Mouse (Mus musculus) intestine, embryonic 14.5 days (tissue): ENCODE data around the gene Kmt2c. TPM values are rescaled to one million over a fixed set of nuclear protein-coding genes. Genes with fewer than 3 reads are reported as not detected.

Source experiments
- ATAC-seq: fragments of 200-750 bp; cut with Nextera tagmentation; replicated peaks from 2 replicates; pipeline ENCODE4 v1.8.0; 2017; ENCODE audit warnings: low read depth, moderate number of reproducible peaks, moderate TSS enrichment, moderate library complexity; ENCODE audit not compliant: low FRiP score, low TSS enrichment
- DNase-seq: peaks from one replicate; pipeline ENCODE4 v3.0.0-alpha.2; 2018; ENCODE audit warnings: low spot score
- H3K27ac ChIP-seq: fragments of 300-500 bp; sonication (generic); 2 replicates; pipeline ENCODE4 v1.5.1; 2014; ENCODE audit warnings: low read depth, mild to moderate bottlenecking, control low read depth
- H3K27me3 ChIP-seq: fragments of 300-500 bp; sonication (generic); replicated peaks from 2 replicates; pipeline ENCODE4 v1.6.1; 2014; ENCODE audit warnings: low read length, control low read depth; ENCODE audit not compliant: control insufficient read depth, insufficient read depth
- H3K36me3 ChIP-seq: fragments of 300-500 bp; sonication (generic); 2 replicates; pipeline ENCODE4 v1.6.1; 2014; ENCODE audit warnings: low read length, control low read depth; ENCODE audit not compliant: control insufficient read depth, insufficient read depth
- H3K4me1 ChIP-seq: fragments of 300-500 bp; sonication (generic); replicated peaks from 2 replicates; pipeline ENCODE4 v1.6.1; 2014; ENCODE audit warnings: low read length, control low read depth, mixed read lengths; ENCODE audit not compliant: control insufficient read depth, insufficient read depth
- H3K4me2 ChIP-seq: fragments of 300-500 bp; sonication (generic); 2 replicates; pipeline ENCODE4 v1.6.1; 2014; ENCODE audit warnings: low read length
- H3K4me3 ChIP-seq: fragments of 300-500 bp; sonication (generic); 2 replicates; pipeline ENCODE4 v1.5.1; 2014; ENCODE audit warnings: low read depth, low read length, control low read depth, mixed read lengths
- H3K9ac ChIP-seq: fragments of 300-500 bp; sonication (generic); 2 replicates; pipeline ENCODE4 v1.6.1; 2014; ENCODE audit warnings: mild to moderate bottlenecking, low read length
- H3K9me3 ChIP-seq: fragments of 300-500 bp; sonication (generic); 2 replicates; pipeline ENCODE4 v1.6.1; 2016; ENCODE audit warnings: low read length, control low read depth; ENCODE audit not compliant: control insufficient read depth
- WGBS: fragments of 180-500 bp; shearing (Covaris S2); extraction: QIAGEN DNeasy Blood & Tissue Kit; methylation state at CpG from one replicate; pipeline ENCODE4 v1.1.7; 2014; 5-methylcytosine and 5-hydroxymethylcytosine counted together
- polyA plus RNA-seq: library from polyadenylated mRNA; unstranded; fragments of >200 nt; fragmentation: Nextera tagmentation; extraction: Ambion mirVana; gene quantifications from 2 replicates; pipeline ENCODE4 v1.2.1, GENCODE M21; 2014

Kmt2c gene
- polyA plus RNA-seq, 1 experiment from 2014 or later = 19.7 TPM

DNA sequence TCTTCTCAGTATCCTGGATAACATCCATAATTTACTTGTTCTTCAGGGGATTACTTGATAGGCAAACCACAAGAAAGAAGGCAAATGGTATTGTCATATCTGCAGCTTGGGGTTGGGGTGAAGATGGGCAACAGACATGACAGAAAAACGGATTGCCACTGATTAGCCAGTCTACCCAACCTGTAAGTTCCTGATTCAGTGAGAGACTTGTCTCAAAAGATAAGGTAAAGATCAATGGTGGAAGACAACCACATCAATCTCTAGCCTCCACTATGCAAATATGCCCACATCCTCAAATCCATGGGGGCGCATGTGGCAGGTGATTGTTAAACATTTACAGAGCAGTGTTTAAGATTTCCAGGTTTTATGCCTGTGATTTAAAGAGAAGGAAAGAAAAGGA is 105.9 kb downstream of the Kmt2c start:
- H3K4me3 ChIP-seq = no peak overlapping the region
- H3K9me3 ChIP-seq = no peaks in the 10 kb centered on the region
- H3K36me3 ChIP-seq = 0 out of 2 replicates have a peak, but pooled peaks cover 3% of the 10 kb centered on the region
- DNase-seq (no peak), ATAC-seq (no peak)
- no peaks in the 10 kb centered on the region for H3K4me1 ChIP-seq
- H3K27me3 ChIP-seq = no peaks in the 10 kb centered on the region
- no peak overlapping the region for H3K4me2 ChIP-seq
- no peak overlapping the region for H3K9ac ChIP-seq
- WGBS = 52% methylated on average over 2 of the region's 2 CpGs
- no peak overlapping the region for H3K27ac ChIP-seq

DNA sequence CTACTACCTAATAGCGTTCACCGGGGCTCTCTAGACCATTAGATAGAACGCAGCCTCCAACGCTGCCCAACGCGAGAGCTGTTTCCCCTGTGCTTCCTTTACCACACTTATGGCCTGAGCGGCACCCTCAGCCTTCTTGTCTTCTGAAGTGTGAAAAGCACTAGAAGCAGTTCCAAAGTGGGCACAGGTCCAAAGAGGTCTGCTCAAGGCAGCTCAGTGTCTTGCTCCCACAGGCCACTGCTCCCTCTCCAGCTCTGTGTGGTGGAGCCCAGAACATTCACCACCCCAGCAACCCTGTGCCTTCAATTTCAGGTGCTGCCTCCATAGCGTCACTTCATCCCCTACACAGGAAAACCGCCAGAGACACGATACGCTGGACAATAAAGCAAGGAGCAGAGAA is 115.0 kb downstream of the Kmt2c start:
- no peak overlapping the region for H3K4me2 ChIP-seq
- H3K4me1 ChIP-seq = no peaks in the 10 kb centered on the region
- H3K9ac ChIP-seq = no peak overlapping the region
- DNase-seq (no peak), ATAC-seq (no peak)
- H3K36me3 ChIP-seq = 0 out of 2 replicates have a peak, but pooled peaks cover 14% of the 10 kb centered on the region
- H3K27ac ChIP-seq = no peak overlapping the region
- H3K9me3 ChIP-seq = no peaks in the 10 kb centered on the region
- no peak overlapping the region for H3K4me3 ChIP-seq
- H3K27me3 ChIP-seq = no peaks in the 10 kb centered on the region
- WGBS = 89% methylated on average over 11 of the region's 11 CpGs

DNA sequence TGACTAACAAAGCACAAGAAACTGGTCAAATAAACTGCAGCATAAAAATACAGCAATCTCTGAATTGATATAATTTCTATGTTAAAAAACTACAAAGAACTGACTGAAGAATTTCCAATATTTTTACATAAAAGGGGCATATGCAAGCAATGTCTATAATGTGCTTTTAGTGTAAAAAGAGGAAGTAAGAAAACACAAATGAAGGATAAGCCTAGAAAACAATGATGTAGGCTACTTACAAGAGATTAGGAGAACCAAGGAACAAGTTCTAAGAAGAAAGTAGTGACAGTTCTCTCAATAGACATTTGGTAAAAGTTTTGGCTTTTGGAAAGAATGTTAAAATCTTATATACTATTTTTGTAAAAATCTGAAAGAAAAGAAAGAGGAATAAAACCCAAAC is 119.4 kb downstream of the Kmt2c start:
- Histone ChIP-seq H3K4me2 (no peak overlapping the region), H3K27ac (no peak overlapping the region), H3K4me3 (no peak overlapping the region), H3K9me3 (no peaks in the 10 kb centered on the region), H3K9ac (no peak overlapping the region), H3K36me3 (no peaks in the 10 kb centered on the region), H3K4me1 (no peaks in the 10 kb centered on the region), H3K27me3 (no peaks in the 10 kb centered on the region)
- no peak for ATAC-seq
- no peak for DNase-seq

DNA sequence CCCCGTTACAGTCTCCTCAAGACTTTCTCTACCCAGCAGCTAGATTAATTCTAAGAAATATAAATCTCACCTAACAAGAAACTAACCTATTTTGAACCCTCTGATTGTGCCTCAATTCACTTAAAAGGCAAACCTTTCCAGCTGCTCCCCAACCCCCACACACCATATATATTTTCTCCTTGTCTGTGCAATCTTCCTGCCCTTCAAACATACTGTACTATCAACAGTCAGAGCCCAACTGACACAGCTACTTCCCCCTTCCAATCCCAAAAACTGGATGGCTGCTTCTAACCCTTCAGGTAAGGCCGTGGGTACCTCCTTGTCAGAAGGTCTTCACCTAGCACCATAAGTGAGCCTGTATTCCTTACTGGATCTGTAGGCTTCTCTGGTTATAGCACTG is 130.2 kb downstream of the Kmt2c start:
- Histone ChIP-seq H3K9ac (no peak overlapping the region), H3K4me1 (no peaks in the 10 kb centered on the region), H3K36me3 (peaks cover 8% of the 10 kb centered on the region), H3K4me2 (no peak overlapping the region), H3K9me3 (no peaks in the 10 kb centered on the region), H3K27me3 (no peaks in the 10 kb centered on the region), H3K27ac (no peak overlapping the region), H3K4me3 (no peak overlapping the region)
- ATAC-seq = no peak
- 96% methylated on average over 2 of the region's 2 CpGs for WGBS
- DNase-seq = no peak

DNA sequence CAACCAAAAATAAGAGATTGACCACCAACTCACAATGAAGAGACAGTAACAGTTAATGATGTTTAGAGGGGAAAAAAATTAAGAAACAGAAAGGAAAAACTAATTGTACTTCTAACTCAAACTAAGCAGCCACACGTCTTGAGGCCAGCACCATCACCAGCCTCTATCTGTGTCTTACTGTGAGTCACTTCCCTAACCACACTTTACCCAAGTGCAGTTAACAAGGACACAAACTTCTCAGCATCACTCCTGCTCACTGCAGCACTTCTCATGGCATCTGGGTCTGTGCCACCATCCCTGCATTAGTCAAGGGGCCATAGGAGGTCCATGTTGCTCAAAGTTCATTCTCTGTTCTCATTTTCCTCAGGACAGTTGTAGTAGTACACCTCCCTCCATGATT is 131.5 kb downstream of the Kmt2c start:
- DNase-seq (no peak), ATAC-seq (no peak)
- Histone ChIP-seq H3K36me3 (peaks cover 3% of the 10 kb centered on the region; the same call in 1 of the 2 replicates), H3K9me3 (no peaks in the 10 kb centered on the region), H3K9ac (no peak overlapping the region), H3K4me2 (no peak overlapping the region), H3K27ac (no peak overlapping the region), H3K4me1 (no peaks in the 10 kb centered on the region), H3K4me3 (no peak overlapping the region), H3K27me3 (no peaks in the 10 kb centered on the region)
- WGBS = 82% methylated on average over 1 of the region's 1 CpGs

DNA sequence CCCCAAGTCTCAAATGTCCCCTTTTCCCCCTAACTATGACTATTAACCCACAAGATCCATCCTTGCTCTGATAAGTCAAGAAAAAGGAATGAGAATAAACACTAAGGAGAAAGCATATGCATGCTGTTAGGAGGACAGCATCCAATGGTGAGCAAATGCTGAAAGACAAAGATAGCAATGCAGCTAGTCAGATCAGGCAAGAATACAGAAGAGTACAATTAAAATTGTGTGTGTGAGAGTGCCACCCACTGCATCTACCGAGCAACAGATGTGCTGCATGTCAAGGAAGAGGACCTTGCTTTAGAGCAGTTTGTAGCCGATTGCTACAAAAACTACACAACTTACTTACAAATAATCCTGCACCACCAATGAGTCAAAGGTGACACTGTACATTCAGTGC is 145.1 kb downstream of the Kmt2c start:
- DNase-seq (no peak), ATAC-seq (no peak)
- H3K4me2 ChIP-seq = no peak overlapping the region
- H3K9ac ChIP-seq = no peak overlapping the region
- H3K4me3 ChIP-seq = no peak overlapping the region
- peaks cover 37% of the 10 kb centered on the region for H3K36me3 ChIP-seq
- no peaks in the 10 kb centered on the region for H3K9me3 ChIP-seq
- no peaks in the 10 kb centered on the region for H3K4me1 ChIP-seq
- no peaks in the 10 kb centered on the region for H3K27me3 ChIP-seq
- no peak overlapping the region for H3K27ac ChIP-seq
- WGBS = 84% methylated on average over 2 of the region's 2 CpGs

DNA sequence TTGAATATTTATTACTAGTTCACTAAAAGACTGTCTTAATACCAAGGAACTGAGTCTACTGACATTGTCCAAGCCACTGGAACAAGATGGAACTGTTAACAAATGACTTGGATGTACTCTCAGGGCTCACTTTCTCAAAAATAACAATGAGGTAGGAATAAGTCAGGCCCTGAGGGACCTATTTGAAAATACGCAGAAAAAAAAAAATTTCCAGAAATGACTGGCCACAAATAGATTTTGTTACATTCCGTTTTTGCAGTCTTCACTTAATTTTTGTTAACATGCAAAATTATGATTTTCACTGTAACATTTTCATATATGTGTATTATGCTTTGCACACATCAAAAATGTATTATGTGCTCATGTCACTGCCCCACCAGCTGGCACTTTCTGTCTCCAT is 167.3 kb downstream of the Kmt2c start:
- H3K36me3 ChIP-seq = peaks cover 32% of the 10 kb centered on the region
- ATAC-seq = no peak
- H3K4me3 ChIP-seq = no peak overlapping the region
- WGBS = 95% methylated on average over 2 of the region's 2 CpGs
- H3K9ac ChIP-seq = no peak overlapping the region
- no peak overlapping the region for H3K27ac ChIP-seq
- no peak overlapping the region for H3K4me2 ChIP-seq
- no peaks in the 10 kb centered on the region for H3K9me3 ChIP-seq
- H3K4me1 ChIP-seq = no peaks in the 10 kb centered on the region
- DNase-seq = no peak
- no peaks in the 10 kb centered on the region for H3K27me3 ChIP-seq

DNA sequence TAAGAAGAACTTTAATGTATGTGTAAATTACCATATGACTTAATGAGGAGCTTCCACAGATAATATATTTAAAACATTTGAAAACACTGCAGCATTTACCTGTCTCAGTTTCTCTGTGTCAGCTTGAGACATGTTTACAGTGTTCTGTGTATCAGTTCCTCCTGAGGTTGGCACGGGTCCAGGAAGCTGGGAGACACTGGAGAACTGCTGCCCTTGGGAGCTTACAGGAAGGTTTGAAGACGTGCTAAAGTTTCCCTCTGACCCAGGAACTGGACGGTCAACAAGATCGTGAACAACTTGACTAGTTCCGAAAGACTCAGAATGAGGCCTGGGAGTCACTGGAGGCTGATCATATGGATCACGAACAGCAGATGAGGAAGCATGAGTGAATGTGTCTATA is 184.7 kb downstream of the Kmt2c start:
- peaks cover 67% of the 10 kb centered on the region for H3K36me3 ChIP-seq
- no peak for DNase-seq
- ATAC-seq = no peak
- no peak overlapping the region for H3K9ac ChIP-seq
- H3K4me3 ChIP-seq = no peak overlapping the region
- H3K27me3 ChIP-seq = no peaks in the 10 kb centered on the region
- H3K4me2 ChIP-seq = no peak overlapping the region
- 79% methylated on average over 6 of the region's 6 CpGs for WGBS
- no peak overlapping the region for H3K27ac ChIP-seq
- H3K4me1 ChIP-seq = no peaks in the 10 kb centered on the region
- H3K9me3 ChIP-seq = no peaks in the 10 kb centered on the region

DNA sequence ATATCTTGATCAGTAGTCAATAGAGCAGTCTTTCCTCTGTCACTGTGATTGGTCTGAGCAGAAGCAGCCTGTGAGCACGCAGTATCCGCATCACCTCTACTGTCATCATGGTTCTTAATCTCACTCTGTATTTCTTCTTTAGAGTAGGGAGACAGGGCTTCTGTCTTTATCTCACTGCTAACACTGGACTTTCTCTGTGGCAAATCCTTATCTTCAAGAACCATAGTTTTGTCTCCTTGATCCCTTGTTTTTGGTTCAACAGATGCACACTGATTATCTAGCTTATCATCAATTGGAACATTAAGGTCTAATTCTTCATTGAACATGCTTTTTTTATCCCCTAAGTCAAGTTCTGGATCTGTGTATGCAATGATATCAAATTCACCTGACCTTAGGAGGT is 188.4 kb downstream of the Kmt2c start:
- Histone ChIP-seq H3K4me2 (no peak overlapping the region), H3K4me1 (no peaks in the 10 kb centered on the region), H3K4me3 (no peak overlapping the region), H3K9ac (no peak overlapping the region), H3K9me3 (no peaks in the 10 kb centered on the region), H3K27ac (no peak overlapping the region), H3K36me3 (peaks cover 54% of the 10 kb centered on the region), H3K27me3 (no peaks in the 10 kb centered on the region)
- DNase-seq = no peak
- WGBS = 100% methylated on average over 2 of the region's 2 CpGs
- no peak for ATAC-seq
